Mouse (Mus musculus): ENCODE data around the gene Dcn. TPM values are rescaled to one million over a fixed set of nuclear protein-coding genes. Genes with fewer than 3 reads are reported as not detected.

The Dcn gene
- total and polyA plus RNA-seq, 3 experiments: 0.11 TPM; not detected in 2

DNA sequence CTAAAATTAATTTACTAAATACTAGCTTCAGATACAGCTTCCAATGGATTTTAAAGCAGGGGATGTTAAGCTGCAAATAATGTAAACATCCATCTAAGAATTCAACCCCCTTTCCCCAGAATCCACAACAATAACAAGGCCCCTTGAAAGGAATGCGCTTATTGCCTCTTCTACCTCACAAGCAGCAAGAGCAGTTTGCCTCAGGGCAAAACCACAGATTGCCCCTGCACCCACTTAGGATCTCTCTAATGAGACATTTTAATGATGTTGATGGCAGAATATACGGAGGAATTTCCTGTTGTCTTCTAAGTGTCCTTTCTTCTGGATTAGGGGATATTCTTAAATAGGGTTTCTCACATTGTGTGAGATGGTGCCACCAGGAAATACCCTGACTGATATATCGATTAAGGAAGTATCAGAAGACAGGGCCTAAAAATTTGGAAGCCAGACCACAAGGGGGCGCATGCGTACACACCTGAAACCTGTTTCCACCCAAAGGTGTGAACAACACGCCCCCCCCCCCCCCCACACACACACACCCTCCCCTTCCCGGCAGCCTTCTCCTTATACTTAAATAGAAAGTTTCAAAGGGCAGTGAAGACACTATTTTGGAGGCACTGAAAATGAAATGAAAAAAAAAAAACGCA, 88.2 kb downstream of the Dcn start:
- TF ChIP-seq CTCF (IDR thresholded peaks at IDR 0.05; ENCODE audit: low read depth, low read length) (no peak), TAL1 (conservative IDR thresholded peaks at IDR 0.05; ENCODE audit: low read depth, low read length) (no peak), POLR2AphosphoS5 (IDR thresholded peaks at IDR 0.05; ENCODE audit: insufficient replicate concordance, low read depth, low read length) (no peak), GATA2 (IDR thresholded peaks at IDR 0.05; ENCODE audit: borderline replicate concordance, low read depth, low read length) (no peak), GATA1 (IDR thresholded peaks at IDR 0.05; ENCODE audit: borderline replicate concordance, low read length) (no peak)
- H3K4me1 ChIP-seq (ENCODE audit: insufficient read depth, low read depth, low read length): no peaks in the 10 kb centered on the region
- H3K9me3 ChIP-seq (replicated peaks): peaks cover 5% of the 10 kb centered on the region
- no peak for DNase-seq (ENCODE audit: low spot score)
- no peaks in the 10 kb centered on the region for H3K36me3 ChIP-seq (replicated peaks)
- H3K4me3 ChIP-seq (ENCODE audit: low read depth, low read length): no peak overlapping the region
- ATAC-seq (ENCODE audit: extremely low read depth, insufficient number of reproducible peaks, low FRiP score, poor library complexity, severe bottlenecking): no peak
- no peaks in the 10 kb centered on the region for H3K27me3 ChIP-seq (ENCODE audit: insufficient read depth, low read length)

Other genes starting within 250 kb of the Dcn start
- not detected in 2 replicates for gene Lum, start 85.5 kb downstream of the Dcn start, total RNA-seq (2014; fragmentation: Nextera tagmentation)
- gene Lum, start 85.5 kb downstream of the Dcn start, total RNA-seq (2017): 0.06 and 0.11 TPM in 2 replicates
- not detected in 2 replicates for gene Lum, start 85.5 kb downstream of the Dcn start, polyA plus RNA-seq (2012)
- gene Kera, start 127.3 kb downstream of the Dcn start, total RNA-seq (2014; fragmentation: Nextera tagmentation): not detected in 2 replicates
- 0.12 and 0.16 TPM in 2 replicates for gene Kera, start 127.3 kb downstream of the Dcn start, total RNA-seq (2017)
- not detected in 2 replicates for gene Kera, start 127.3 kb downstream of the Dcn start, polyA plus RNA-seq (2012)
- gene Epyc, start 164.5 kb downstream of the Dcn start, total RNA-seq (2014; fragmentation: Nextera tagmentation): not detected in 2 replicates
- 0.05 and 0.12 TPM in 2 replicates for gene Epyc, start 164.5 kb downstream of the Dcn start, total RNA-seq (2017)
- not detected in 2 replicates for gene Epyc, start 164.5 kb downstream of the Dcn start, polyA plus RNA-seq (2012)
- not detected in 2 replicates for gene Ccer1, start 213.4 kb downstream of the Dcn start, total RNA-seq (2014; fragmentation: Nextera tagmentation)
- 0.11 TPM in 1 of 2 replicates, not detected in the other for gene Ccer1, start 213.4 kb downstream of the Dcn start, total RNA-seq (2017)
- not detected in 2 replicates for gene Ccer1, start 213.4 kb downstream of the Dcn start, polyA plus RNA-seq (2012)
- gene C030005K15Rik, start 247.1 kb downstream of the Dcn start, total RNA-seq (2014; fragmentation: Nextera tagmentation): not detected in 2 replicates
- not detected in 2 replicates for gene C030005K15Rik, start 247.1 kb downstream of the Dcn start, total RNA-seq (2017)
- gene C030005K15Rik, start 247.1 kb downstream of the Dcn start, polyA plus RNA-seq (2012): not detected in 2 replicates

Measured in G1E (cell line).